Mouse (Mus musculus) heart, postnatal 0 days (tissue): ENCODE measurements around the gene Elovl3. TPM values are rescaled to one million over a fixed set of nuclear protein-coding genes. Genes with fewer than 3 reads are reported as not detected.
"Not testable (repeated sequence)": the region's sequence is repeated elsewhere in the genome, so short reads cannot be mapped to it uniquely, and the experiment has no call there.

Experiments used
- ATAC-seq: fragments of 200-750 bp; cut with Nextera tagmentation; 2 replicates; pipeline ENCODE4 v1.8.0; 2017; ENCODE audit warnings: low read depth, moderate number of reproducible peaks, moderate library complexity; ENCODE audit not compliant: insufficient read depth
- DNase-seq: peaks from one replicate; pipeline ENCODE4 v3.0.0-alpha.2; 2016; ENCODE audit warnings: low spot score
- H3K27ac ChIP-seq: fragments of 300-500 bp; sonication (generic); 2 replicates; pipeline ENCODE4 v1.5.1; 2014; ENCODE audit warnings: low read depth, mild to moderate bottlenecking
- H3K27me3 ChIP-seq: fragments of 300-500 bp; sonication (generic); 2 replicates; pipeline ENCODE4 v1.6.1; 2014; ENCODE audit warnings: low read length, mixed read lengths; ENCODE audit not compliant: control insufficient read depth, insufficient read depth
- H3K36me3 ChIP-seq: fragments of 300-500 bp; sonication (generic); replicated peaks from 2 replicates; pipeline ENCODE4 v1.6.1; 2014; ENCODE audit warnings: low read length, mixed read lengths; ENCODE audit not compliant: control insufficient read depth, insufficient read depth
- H3K4me1 ChIP-seq: fragments of 300-500 bp; sonication (generic); 2 replicates; pipeline ENCODE4 v1.6.1; 2014; ENCODE audit warnings: antibody characterized with exemption; ENCODE audit not compliant: control insufficient read depth, insufficient read depth
- H3K4me2 ChIP-seq: fragments of 300-500 bp; sonication (generic); 2 replicates; pipeline ENCODE4 v1.6.1; 2014; ENCODE audit warnings: low read depth, mild to moderate bottlenecking, low read length, moderate library complexity
- H3K4me3 ChIP-seq: fragments of 300-500 bp; sonication (generic); 2 replicates; pipeline ENCODE4 v1.5.1; 2014; ENCODE audit warnings: low read depth, low read length
- H3K9ac ChIP-seq: fragments of 300-500 bp; sonication (generic); replicated peaks from 2 replicates; pipeline ENCODE4 v1.6.1; 2014; ENCODE audit warnings: low read depth, low read length, mixed read lengths
- H3K9me3 ChIP-seq: fragments of 300-500 bp; sonication (generic); replicated peaks from 2 replicates; pipeline ENCODE4 v1.6.1; 2016; ENCODE audit warnings: low read length; ENCODE audit not compliant: control insufficient read depth
- CTCF ChIP-seq: IDR thresholded peaks from 2 replicates; pipeline ENCODE4 v1.5.1; 2016; ENCODE audit warnings: antibody characterized with exemption, control low read depth, low read depth
- EP300 ChIP-seq: IDR thresholded peaks from 2 replicates; pipeline ENCODE4 v1.6.1; 2016; ENCODE audit warnings: antibody characterized with exemption, low read depth
- WGBS: fragments of 180-500 bp; shearing (Covaris S2); extraction: QIAGEN DNeasy Blood & Tissue Kit; methylation state at CpG from one replicate; pipeline ENCODE4 v1.1.7; 2014; 5-methylcytosine and 5-hydroxymethylcytosine counted together
- polyA plus RNA-seq: library from polyadenylated mRNA; unstranded; fragments of >200 nt; fragmentation: Nextera tagmentation; extraction: Ambion mirVana; gene quantifications from 2 replicates; pipeline ENCODE4 v1.2.1, GENCODE M21; 2015
- total RNA-seq: library from RNA; depleted of rRNA; stranded (reverse); fragments of >200 nt; gene quantifications from 2 replicates; pipeline ENCODE4 v1.2.3, GENCODE M21; 2014; ENCODE audit warnings: low replicate concordance

Gene Elovl3
- total and polyA plus RNA-seq, 2 experiments from 2014 or later = not detected

- no peaks in the 10 kb centered on the region for H3K9me3 ChIP-seq
- peaks cover 11% of the 10 kb centered on the region for H3K4me1 ChIP-seq
- no peak overlapping the region for H3K27ac ChIP-seq
- ATAC-seq (peak; percentile 58), DNase-seq (peak; percentile 83)
- under 1% methylated on average over 25 of the region's 27 CpGs for WGBS
- H3K4me2 ChIP-seq = peak overlapping the region; percentile 97
- TF ChIP-seq EP300 (no peak), CTCF (no peak)
- H3K9ac ChIP-seq = peak overlapping the region; percentile 33; the same call in 1 of the 2 replicates
- no peaks in the 10 kb centered on the region for H3K36me3 ChIP-seq
- peak overlapping the region; percentile 62 for H3K4me3 ChIP-seq
- H3K27me3 ChIP-seq = peaks cover 48% of the 10 kb centered on the region
Observed at GRCm38 (mm10) chr19:46148372-46148760, 16.7 kb downstream of the Elovl3 start.

- peaks cover 18% of the 10 kb centered on the region for H3K4me1 ChIP-seq
- peak overlapping the region; percentile 62; the same call in 1 of the 2 replicates for H3K4me3 ChIP-seq
- ATAC-seq (no peak), DNase-seq (no peak)
- H3K9ac ChIP-seq = no peak overlapping the region
- H3K27ac ChIP-seq = no peak overlapping the region
- H3K9me3 ChIP-seq = no peaks in the 10 kb centered on the region
- peaks cover 48% of the 10 kb centered on the region for H3K27me3 ChIP-seq
- H3K4me2 ChIP-seq = peak overlapping the region; percentile 97
- H3K36me3 ChIP-seq = no peaks in the 10 kb centered on the region
- 35% methylated on average over 12 of the region's 12 CpGs for WGBS
- no peak for TF ChIP-seq CTCF
- no peak for TF ChIP-seq EP300
Observed at GRCm38 (mm10) chr19:46149091-46149490, 17.4 kb downstream of the Elovl3 start.

- Histone ChIP-seq H3K36me3 (no peaks in the 10 kb centered on the region), H3K27ac (peak within 1 kb of the TSS; percentile 65), H3K4me2 (peak within 1 kb of the TSS; percentile 71), H3K4me3 (peak within 1 kb of the TSS; percentile 86), H3K9ac (peak within 1 kb of the TSS; percentile 78), H3K27me3 (peaks cover 18% of the 10 kb centered on the region), H3K4me1 (peaks cover 24% of the 10 kb centered on the region), H3K9me3 (no peaks in the 10 kb centered on the region)
- DNase-seq (peak; percentile 99), ATAC-seq (peak; percentile 97)
- under 1% methylated on average over 37 of the region's 37 CpGs for WGBS
- 0 out of 2 replicates have a peak, but pooled peaks have one; percentile 5 for TF ChIP-seq CTCF
- no peak for TF ChIP-seq EP300
Observed at GRCm38 (mm10) chr19:46152127-46152803, 20.6 kb downstream of the Elovl3 start, which contains the start of gene Gbf1. Gene Gbf1, plus strand, starts transcription at chr19:46152509.

- WGBS = 85% methylated on average over 3 of the region's 3 CpGs
- peaks cover 46% of the 10 kb centered on the region for H3K36me3 ChIP-seq
- no peak for TF ChIP-seq EP300
- no peak for TF ChIP-seq CTCF
Observed at GRCm38 (mm10) chr19:46165950-46166349, 34.3 kb downstream of the Elovl3 start.

GRCm38 (mm10) chr19:46167169-46167568 lies 35.5 kb downstream of the Elovl3 start:
- H3K4me1 ChIP-seq, H3K27ac ChIP-seq, H3K9ac ChIP-seq, H3K9me3 ChIP-seq, DNase-seq, H3K4me2 ChIP-seq, H3K4me3 ChIP-seq, H3K27me3 ChIP-seq, ATAC-seq: not testable (repeated sequence)
- WGBS = 90% methylated on average over 1 of the region's 2 CpGs
- H3K36me3 ChIP-seq = peaks cover 51% of the 10 kb centered on the region

More at GRCm38 (mm10) chr19:46165950-46166349, 34.3 kb downstream of the Elovl3 start:
- Histone ChIP-seq H3K4me2 (no peak overlapping the region), H3K9me3 (no peaks in the 10 kb centered on the region), H3K27me3 (no peaks in the 10 kb centered on the region), H3K27ac (no peak overlapping the region), H3K4me3 (no peak overlapping the region), H3K9ac (no peak overlapping the region), H3K4me1 (no peaks in the 10 kb centered on the region)
- ATAC-seq (no peak), DNase-seq (no peak)

GRCm38 (mm10) chr19:46169396-46169795 lies 37.7 kb downstream of the Elovl3 start:
- Histone ChIP-seq H3K9ac (no peak overlapping the region), H3K27me3 (no peaks in the 10 kb centered on the region), H3K4me2 (no peak overlapping the region), H3K36me3 (peaks cover 58% of the 10 kb centered on the region), H3K4me1 (no peaks in the 10 kb centered on the region), H3K9me3 (no peaks in the 10 kb centered on the region), H3K27ac (no peak overlapping the region), H3K4me3 (no peak overlapping the region)
- DNase-seq = no peak
- TF ChIP-seq EP300 (no peak), CTCF (no peak)
- 88% methylated on average over 3 of the region's 3 CpGs for WGBS
- ATAC-seq = no peak
